Mouse (Mus musculus): Measurements from ENCODE around the gene Adora3. TPM values are rescaled to one million over a fixed set of nuclear protein-coding genes. Genes with fewer than 3 reads are reported as not detected.

The Adora3 gene
- polyA plus RNA-seq, 1 experiment: 1.2 TPM

- no peak overlapping the region for H3K4me3 ChIP-seq (replicated peaks; ENCODE audit: extremely low read depth, low read depth, low read length)
- H3K4me1 ChIP-seq (ENCODE audit: control insufficient read depth, insufficient read depth, low read length): peaks cover 10% of the 10 kb centered on the region
- TF ChIP-seq POLR2A (IDR thresholded peaks at IDR 0.05; ENCODE audit: borderline replicate concordance, extremely low read depth, low read depth, low read length) (no peak), CTCF (IDR thresholded peaks at IDR 0.05; ENCODE audit: insufficient read depth, low read length) (no peak)
- DNase-seq: no peak
- 25% methylated on average over 3 of the region's 3 CpGs for WGBS
Observed at GRCm38 (mm10) chr3:105872579-105872978, 1.9 kb downstream of the Adora3 start.

GRCm38 (mm10) chr3:105873451-105874445 is 3.1 kb downstream of the Adora3 start:
- WGBS: 91% methylated on average over 6 of the region's 6 CpGs
- no peak for TF ChIP-seq POLR2A (IDR thresholded peaks at IDR 0.05; ENCODE audit: borderline replicate concordance, extremely low read depth, low read depth, low read length)
- no peak for TF ChIP-seq CTCF (IDR thresholded peaks at IDR 0.05; ENCODE audit: insufficient read depth, low read length)

DNA sequence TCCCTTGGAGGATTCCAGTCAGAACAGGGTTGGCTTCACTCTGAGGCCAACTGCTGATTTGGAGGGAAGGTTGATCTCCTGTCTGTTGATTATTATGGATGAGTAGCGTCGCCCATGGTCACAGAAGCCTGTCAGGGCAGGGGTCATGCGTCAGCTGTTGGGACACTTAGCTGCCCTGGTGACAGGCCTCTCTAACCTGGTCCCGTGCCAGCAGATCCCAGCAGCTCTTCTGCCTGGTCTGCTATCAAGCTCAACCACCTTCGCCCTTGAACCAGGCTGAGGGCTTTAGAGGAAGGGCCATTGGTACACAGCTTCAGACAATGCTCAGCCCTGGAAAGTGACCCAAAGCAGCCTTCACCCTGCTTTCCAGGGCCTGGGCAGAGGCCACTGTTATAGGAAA is 5.4 kb downstream of the Adora3 start:
- 65% methylated on average over 5 of the region's 5 CpGs for WGBS
- Histone ChIP-seq H3K4me3 (replicated peaks; ENCODE audit: extremely low read depth, low read depth, low read length) (no peak overlapping the region), H3K4me1 (ENCODE audit: control insufficient read depth, insufficient read depth, low read length) (peaks cover 22% of the 10 kb centered on the region)
- TF ChIP-seq CTCF (IDR thresholded peaks at IDR 0.05; ENCODE audit: insufficient read depth, low read length): no peak
- no peak for DNase-seq

More at GRCm38 (mm10) chr3:105873451-105874445, 3.1 kb downstream of the Adora3 start:
- no peak for DNase-seq
- Histone ChIP-seq H3K4me3 (replicated peaks; ENCODE audit: extremely low read depth, low read depth, low read length) (no peak overlapping the region), H3K4me1 (ENCODE audit: control insufficient read depth, insufficient read depth, low read length) (peaks cover 14% of the 10 kb centered on the region)

DNA sequence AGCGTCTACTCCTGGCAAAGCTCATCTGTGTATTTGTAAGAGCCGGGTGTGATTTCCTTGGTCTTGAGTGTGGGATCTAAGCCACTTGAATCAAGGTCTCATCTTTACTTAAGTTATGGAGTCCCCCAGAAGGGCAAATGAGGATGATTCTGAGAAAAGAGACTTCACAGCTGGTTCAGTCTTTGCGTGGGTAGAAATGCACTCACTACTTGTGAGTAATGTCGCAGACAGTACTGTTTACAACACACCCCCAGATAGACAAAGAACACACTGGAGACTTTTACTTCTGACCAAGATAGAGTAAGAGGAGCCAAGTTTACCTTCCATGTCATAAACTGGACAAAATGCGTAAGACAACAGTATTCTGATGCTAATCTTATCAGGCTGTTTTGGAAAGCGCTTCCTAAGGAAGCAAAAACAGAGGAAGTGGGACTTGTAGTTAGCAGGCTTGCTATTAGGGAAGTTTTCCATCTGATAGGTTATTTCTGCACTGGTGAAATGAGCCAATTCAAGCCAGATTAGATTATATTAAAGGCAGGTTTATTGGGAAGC is 6.7 kb downstream of the Adora3 start:
- WGBS: 41% methylated on average over 6 of the region's 6 CpGs
- no peak overlapping the region for H3K4me3 ChIP-seq (replicated peaks; ENCODE audit: extremely low read depth, low read depth, low read length)
- H3K4me1 ChIP-seq (ENCODE audit: control insufficient read depth, insufficient read depth, low read length): peaks cover 18% of the 10 kb centered on the region
- TF ChIP-seq CTCF (IDR thresholded peaks at IDR 0.05; ENCODE audit: insufficient read depth, low read length) (no peak), POLR2A (IDR thresholded peaks at IDR 0.05; ENCODE audit: borderline replicate concordance, extremely low read depth, low read depth, low read length) (no peak)
- DNase-seq: no peak

DNA sequence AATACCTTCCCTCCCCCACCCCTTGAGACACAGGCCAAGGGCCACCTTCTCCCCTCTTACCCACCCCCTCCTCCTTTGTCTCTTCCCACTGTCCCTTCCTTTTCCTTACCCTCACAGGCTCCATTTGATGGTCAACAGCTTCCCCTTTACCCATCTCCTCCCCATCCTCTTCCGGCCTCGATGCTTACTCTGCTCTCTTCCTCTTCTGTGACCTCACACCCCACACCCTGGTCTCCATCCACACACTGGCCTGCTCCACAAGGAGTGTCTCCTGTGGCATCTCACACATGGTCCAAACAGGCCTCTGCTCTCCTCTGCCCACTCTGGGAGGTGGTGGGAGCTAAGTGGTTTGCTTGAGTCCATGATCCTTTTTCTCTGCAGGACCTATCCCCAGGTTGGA is 7.3 kb downstream of the Adora3 start:
- 44% methylated on average over 2 of the region's 2 CpGs for WGBS
- TF ChIP-seq CTCF (IDR thresholded peaks at IDR 0.05; ENCODE audit: insufficient read depth, low read length) (no peak), POLR2A (IDR thresholded peaks at IDR 0.05; ENCODE audit: borderline replicate concordance, extremely low read depth, low read depth, low read length) (peak; percentile 13; the same call in 1 of the 2 replicates)
- H3K4me3 ChIP-seq (replicated peaks; ENCODE audit: extremely low read depth, low read depth, low read length): no peak overlapping the region
- DNase-seq: no peak
- H3K4me1 ChIP-seq (ENCODE audit: control insufficient read depth, insufficient read depth, low read length): peaks cover 16% of the 10 kb centered on the region

DNA sequence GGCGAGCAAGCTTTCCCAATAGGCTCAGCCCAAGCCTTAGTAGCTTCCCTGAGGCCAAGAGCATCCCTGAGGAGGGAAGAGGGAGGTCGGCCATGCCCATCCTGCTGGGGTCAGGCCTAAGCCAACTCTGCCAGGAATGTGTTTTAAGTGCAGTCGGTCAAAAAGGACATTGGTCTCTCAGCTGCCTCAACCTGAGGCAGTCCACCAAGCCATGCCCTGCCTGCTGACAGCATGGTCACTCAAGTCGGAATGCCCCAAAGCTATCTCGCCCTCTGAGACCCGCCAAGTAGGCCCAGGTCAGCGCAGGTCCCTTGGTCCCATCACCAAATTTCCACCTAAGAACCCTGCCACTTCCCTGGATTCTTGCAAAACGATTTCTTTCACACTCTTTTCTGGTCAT is 8.1 kb downstream of the Adora3 start:
- no peak for DNase-seq
- TF ChIP-seq CTCF (IDR thresholded peaks at IDR 0.05; ENCODE audit: insufficient read depth, low read length): no peak
- no peak for TF ChIP-seq POLR2A (IDR thresholded peaks at IDR 0.05; ENCODE audit: borderline replicate concordance, extremely low read depth, low read depth, low read length)
- Histone ChIP-seq H3K4me3 (replicated peaks; ENCODE audit: extremely low read depth, low read depth, low read length) (no peak overlapping the region), H3K4me1 (ENCODE audit: control insufficient read depth, insufficient read depth, low read length) (peaks cover 16% of the 10 kb centered on the region)
- 92% methylated on average over 8 of the region's 8 CpGs for WGBS

DNA sequence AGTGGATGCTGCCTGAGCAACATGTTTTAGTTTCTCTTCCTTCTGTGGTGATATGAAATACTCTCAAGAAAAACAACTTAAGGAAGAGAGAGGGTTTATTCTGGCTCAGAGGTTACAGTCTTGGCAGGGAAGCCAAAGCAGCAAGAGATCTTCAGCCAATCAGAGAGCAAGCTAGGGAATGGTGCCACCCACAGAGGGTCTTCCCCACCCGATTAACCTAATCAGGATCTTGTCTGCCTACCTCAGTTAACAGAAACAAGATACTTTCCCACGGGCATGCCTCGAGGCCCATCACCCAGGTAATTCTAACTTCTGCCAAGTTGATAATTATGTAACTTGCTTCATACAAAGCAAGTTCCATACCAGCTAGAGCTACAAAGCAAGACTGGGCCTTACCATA is 9.8 kb downstream of the Adora3 start:
- WGBS: 25% methylated on average over 3 of the region's 3 CpGs
- H3K4me1 ChIP-seq (ENCODE audit: control insufficient read depth, insufficient read depth, low read length): peaks cover 16% of the 10 kb centered on the region
- DNase-seq: no peak
- no peak overlapping the region for H3K4me3 ChIP-seq (replicated peaks; ENCODE audit: extremely low read depth, low read depth, low read length)
- TF ChIP-seq POLR2A (IDR thresholded peaks at IDR 0.05; ENCODE audit: borderline replicate concordance, extremely low read depth, low read depth, low read length) (no peak), CTCF (IDR thresholded peaks at IDR 0.05; ENCODE audit: insufficient read depth, low read length) (no peak)

DNA sequence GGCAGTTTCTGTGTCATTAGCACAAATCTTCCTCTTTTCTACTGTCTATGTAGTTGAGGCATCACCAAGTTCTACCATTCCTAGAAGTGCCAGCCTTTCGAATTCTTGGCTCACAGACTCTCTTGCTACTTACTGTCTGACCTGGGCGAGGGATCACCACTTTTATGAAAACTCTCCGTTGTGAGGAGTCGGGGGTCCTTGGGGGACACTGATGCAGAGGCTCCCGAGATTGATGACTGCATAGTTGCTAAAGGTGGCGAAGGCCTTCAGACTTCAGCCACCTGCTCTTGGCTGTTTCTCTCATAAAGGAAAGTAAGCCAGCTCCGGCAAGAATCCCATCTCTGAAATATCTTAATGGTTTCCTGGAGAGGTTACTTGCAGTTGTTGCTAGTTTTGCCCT is 11.4 kb downstream of the Adora3 start:
- DNase-seq: no peak
- TF ChIP-seq CTCF (IDR thresholded peaks at IDR 0.05; ENCODE audit: insufficient read depth, low read length) (no peak), POLR2A (IDR thresholded peaks at IDR 0.05; ENCODE audit: borderline replicate concordance, extremely low read depth, low read depth, low read length) (no peak)
- 92% methylated on average over 7 of the region's 7 CpGs for WGBS
- no peak overlapping the region for H3K4me3 ChIP-seq (replicated peaks; ENCODE audit: extremely low read depth, low read depth, low read length)
- H3K4me1 ChIP-seq (ENCODE audit: control insufficient read depth, insufficient read depth, low read length): peaks cover 12% of the 10 kb centered on the region

DNA sequence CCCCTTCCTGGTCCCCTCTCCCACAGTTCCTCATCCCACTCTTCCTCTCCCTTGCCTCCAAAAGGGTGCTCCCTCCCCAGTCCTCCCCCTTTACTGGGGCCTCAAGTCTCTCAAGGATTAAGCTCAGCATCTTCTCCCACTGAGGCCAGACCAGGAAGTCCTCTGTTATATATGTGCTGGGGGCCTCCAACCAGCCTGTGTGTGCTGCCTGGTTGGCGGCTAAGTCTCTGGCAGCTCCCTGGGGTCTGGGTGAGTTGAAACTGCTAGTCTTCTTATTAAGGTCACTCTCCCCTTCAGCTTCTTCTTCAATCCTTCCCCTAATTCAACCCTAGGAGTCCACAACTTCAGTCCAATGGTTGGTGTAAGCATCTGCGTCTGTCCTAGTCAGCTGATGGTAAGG is 12.5 kb downstream of the Adora3 start:
- no peak for TF ChIP-seq CTCF (IDR thresholded peaks at IDR 0.05; ENCODE audit: insufficient read depth, low read length)
- TF ChIP-seq POLR2A (IDR thresholded peaks at IDR 0.05; ENCODE audit: borderline replicate concordance, extremely low read depth, low read depth, low read length): no peak
- Histone ChIP-seq H3K4me3 (replicated peaks; ENCODE audit: extremely low read depth, low read depth, low read length) (no peak overlapping the region), H3K4me1 (ENCODE audit: control insufficient read depth, insufficient read depth, low read length) (peaks cover 12% of the 10 kb centered on the region)
- no peak for DNase-seq
- 100% methylated on average over 2 of the region's 2 CpGs for WGBS

DNA sequence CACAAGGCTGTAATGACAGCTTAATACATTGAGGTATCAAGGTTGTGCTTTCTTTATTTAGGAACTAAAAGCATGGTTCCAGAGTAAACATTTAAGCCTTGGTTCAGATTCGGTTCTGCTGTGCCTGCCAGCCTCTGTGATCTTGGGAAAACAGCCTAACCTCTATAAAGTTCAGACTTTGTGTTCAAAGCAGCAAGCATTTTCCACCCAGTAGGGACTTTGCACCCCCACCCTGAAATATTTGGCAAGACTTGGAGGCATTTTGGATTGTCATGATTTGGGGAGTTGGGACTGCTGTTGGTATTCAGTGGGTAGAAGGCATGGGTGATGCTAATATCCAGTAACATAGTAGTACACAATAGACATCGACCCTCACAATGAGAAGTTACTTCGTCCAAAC is 18.3 kb downstream of the Adora3 start:
- H3K4me1 ChIP-seq (ENCODE audit: control insufficient read depth, insufficient read depth, low read length): peaks cover 13% of the 10 kb centered on the region
- H3K4me3 ChIP-seq (replicated peaks; ENCODE audit: extremely low read depth, low read depth, low read length): no peak overlapping the region
- WGBS: 79% methylated on average over 3 of the region's 3 CpGs
- DNase-seq: no peak
- no peak for TF ChIP-seq CTCF (IDR thresholded peaks at IDR 0.05; ENCODE audit: insufficient read depth, low read length)
- no peak for TF ChIP-seq POLR2A (IDR thresholded peaks at IDR 0.05; ENCODE audit: borderline replicate concordance, extremely low read depth, low read depth, low read length)
